Mouse (Mus musculus) lung, postnatal 36 days (tissue): ENCODE results near the gene Rmnd5a.

ENCODE experiments used
- DNase-seq: peaks from one replicate; pipeline ENCODE4 v3.0.0; 2022; ENCODE audit warnings: mixed read lengths

Gene Rmnd5a

GRCm38 (mm10) chr6:71369416-71369815 lies 71.0 kb downstream of the Rmnd5a start:
- DNase-seq = no peak

- no peak for DNase-seq
Measured at GRCm38 (mm10) chr6:71363995-71364394, 76.4 kb downstream of the Rmnd5a start.

- DNase-seq = no peak
Measured at GRCm38 (mm10) chr6:71361156-71361670, 79.2 kb downstream of the Rmnd5a start.

- DNase-seq = no peak
Measured at GRCm38 (mm10) chr6:71360751-71361150, 79.7 kb downstream of the Rmnd5a start.

GRCm38 (mm10) chr6:71360221-71360620 lies 80.2 kb downstream of the Rmnd5a start:
- DNase-seq = no peak

- DNase-seq = no peak
Measured at GRCm38 (mm10) chr6:71357493-71357892, 82.9 kb downstream of the Rmnd5a start.

- DNase-seq = no peak
Measured at GRCm38 (mm10) chr6:71353722-71354121, 86.7 kb downstream of the Rmnd5a start.

- DNase-seq = no peak
Measured at GRCm38 (mm10) chr6:71352866-71353427, 87.5 kb downstream of the Rmnd5a start.

GRCm38 (mm10) chr6:71352201-71352600 lies 88.2 kb downstream of the Rmnd5a start:
- no peak for DNase-seq

- no peak for DNase-seq
Measured at GRCm38 (mm10) chr6:71351201-71351600, 89.2 kb downstream of the Rmnd5a start.

- DNase-seq = no peak
Measured at GRCm38 (mm10) chr6:71348006-71348405, 92.4 kb downstream of the Rmnd5a start.

- no peak for DNase-seq
Measured at GRCm38 (mm10) chr6:71341179-71341578, 99.3 kb downstream of the Rmnd5a start.

GRCm38 (mm10) chr6:71339351-71339750 lies 101.1 kb downstream of the Rmnd5a start:
- DNase-seq = no peak

- no peak for DNase-seq
Measured at GRCm38 (mm10) chr6:71338941-71339340, 101.5 kb downstream of the Rmnd5a start.
